Mouse (Mus musculus): ENCODE measurements around the gene Zcchc2. TPM values are rescaled to one million over a fixed set of nuclear protein-coding genes. Genes with fewer than 3 reads are reported as not detected.
A peak's percentile ranks its signal among the peaks of the same experiment; 100 is the strongest.

Gene Zcchc2
- total RNA-seq (2021) = 10 to 100 TPM; 19.5 to 23.5 TPM

GRCm38 (mm10) chr1:105990138-105990821 lies at the start of gene Zcchc2:
Gene Zcchc2 (plus strand): TSS chr1:105990406.
- DNase-seq (ENCODE audit: extremely low spot score in 1 of 2, low spot score in 2 of 2) = peak; percentile 98 to 100
- intact Hi-C loops (cut with DNase I) = loop anchor here (5.0 kb wide), 3 partner anchors 208 to 328 kb away; partner anchors contain the start of genes Pign, Relch and Tnfrsf11a

DNA sequence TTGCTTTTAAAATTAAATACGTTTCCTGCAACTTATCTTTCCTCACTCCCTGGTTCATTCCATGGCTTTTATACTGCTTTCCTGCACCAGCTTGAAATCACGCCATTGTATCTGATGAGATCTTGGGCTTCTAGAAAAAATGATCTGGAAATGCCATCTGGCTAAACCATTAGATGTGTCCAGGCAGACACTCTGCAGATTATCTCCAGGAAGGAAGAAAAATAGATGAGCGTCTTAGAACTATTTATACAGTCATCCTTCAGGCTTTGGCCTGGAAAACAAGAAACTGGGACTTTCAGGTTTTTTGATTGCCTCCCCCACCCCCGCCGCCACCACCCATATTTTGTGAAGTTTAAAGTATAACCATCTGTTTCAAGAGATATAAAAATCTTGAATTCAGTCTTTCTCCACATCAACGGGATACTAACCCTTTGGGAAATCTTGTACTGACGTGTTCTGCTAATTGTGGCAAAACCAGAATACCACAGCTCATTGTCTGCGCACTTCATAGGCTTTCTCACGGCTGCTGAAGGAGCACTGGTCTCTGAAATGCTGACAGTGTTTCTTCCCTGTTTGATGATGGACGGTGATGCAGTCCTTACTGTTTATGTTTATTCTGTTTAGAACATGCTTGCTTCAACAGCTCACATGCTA lies 45.2 kb upstream of the Zcchc2 start:
- DNase-seq (ENCODE audit: extremely low spot score in 1 of 2, low spot score in 2 of 2) = peak in 1 of 2 experiments; percentile 23
- intact Hi-C loops (cut with DNase I) = no loop called here

GRCm38 (mm10) chr1:105946581-105947540 lies 43.3 kb upstream of the Zcchc2 start:
- peak; percentile 48 to 76 for DNase-seq (ENCODE audit: extremely low spot score in 1 of 2, low spot score in 2 of 2)
- intact Hi-C loops (cut with DNase I) = no loop called here

DNA sequence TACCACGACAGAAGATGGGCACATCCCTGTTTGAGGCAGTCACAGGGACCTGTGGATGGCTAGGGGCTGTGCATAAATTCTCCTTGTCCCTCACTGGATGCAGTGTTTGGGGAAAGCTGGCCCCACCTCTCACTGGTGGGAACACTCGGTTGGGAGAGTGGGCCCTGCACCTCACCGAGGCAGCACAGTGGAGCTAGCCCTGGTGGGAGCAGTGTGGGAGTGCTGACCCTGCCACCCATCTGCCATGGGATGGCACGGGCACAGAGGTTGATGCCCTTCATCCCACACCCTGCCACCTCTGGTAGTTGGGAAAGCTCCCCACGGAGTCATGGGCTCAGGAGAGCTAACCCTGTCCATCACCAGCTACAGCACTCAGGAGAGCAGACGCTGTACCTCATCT lies 41.9 kb upstream of the Zcchc2 start:
- intact Hi-C loops (cut with DNase I) = no loop called here
- peak in 1 of 2 experiments; percentile 21 for DNase-seq (ENCODE audit: extremely low spot score in 1 of 2, low spot score in 2 of 2)

GRCm38 (mm10) chr1:105953588-105953987 lies 36.6 kb upstream of the Zcchc2 start:
- DNase-seq (ENCODE audit: extremely low spot score in 1 of 2, low spot score in 2 of 2) = no peak
- intact Hi-C loops (cut with DNase I) = no loop called here

GRCm38 (mm10) chr1:105954047-105954446 lies 36.2 kb upstream of the Zcchc2 start:
- intact Hi-C loops (cut with DNase I) = no loop called here
- DNase-seq (ENCODE audit: extremely low spot score in 1 of 2, low spot score in 2 of 2) = no peak

DNA sequence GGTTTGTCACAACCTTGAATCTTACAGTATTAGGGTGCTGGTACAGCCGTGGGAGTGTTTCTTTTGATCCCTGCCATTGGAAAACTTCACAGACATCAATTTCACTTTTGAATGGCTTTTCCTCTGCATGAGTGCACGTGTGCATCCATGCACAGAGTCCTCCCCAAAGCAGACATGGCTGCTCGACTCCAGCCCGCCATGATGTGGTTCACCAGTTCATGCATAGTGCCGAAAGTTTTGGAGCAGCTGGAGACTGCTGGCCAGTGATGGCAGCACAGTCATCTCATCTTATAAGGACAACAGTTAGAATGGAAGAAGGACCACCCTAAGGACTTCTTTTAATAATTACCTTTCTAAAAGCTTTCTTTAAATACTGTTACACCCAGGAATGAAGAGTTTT lies 34.1 kb upstream of the Zcchc2 start:
- intact Hi-C loops (cut with DNase I) = no loop called here

GRCm38 (mm10) chr1:105961472-105961871 lies 28.7 kb upstream of the Zcchc2 start:
- DNase-seq (ENCODE audit: extremely low spot score in 1 of 2, low spot score in 2 of 2) = no peak
- intact Hi-C loops (cut with DNase I) = no loop called here

More for the DNA sequence above, 34.1 kb upstream of the Zcchc2 start:
- no peak for DNase-seq (ENCODE audit: extremely low spot score in 1 of 2, low spot score in 2 of 2)

DNA sequence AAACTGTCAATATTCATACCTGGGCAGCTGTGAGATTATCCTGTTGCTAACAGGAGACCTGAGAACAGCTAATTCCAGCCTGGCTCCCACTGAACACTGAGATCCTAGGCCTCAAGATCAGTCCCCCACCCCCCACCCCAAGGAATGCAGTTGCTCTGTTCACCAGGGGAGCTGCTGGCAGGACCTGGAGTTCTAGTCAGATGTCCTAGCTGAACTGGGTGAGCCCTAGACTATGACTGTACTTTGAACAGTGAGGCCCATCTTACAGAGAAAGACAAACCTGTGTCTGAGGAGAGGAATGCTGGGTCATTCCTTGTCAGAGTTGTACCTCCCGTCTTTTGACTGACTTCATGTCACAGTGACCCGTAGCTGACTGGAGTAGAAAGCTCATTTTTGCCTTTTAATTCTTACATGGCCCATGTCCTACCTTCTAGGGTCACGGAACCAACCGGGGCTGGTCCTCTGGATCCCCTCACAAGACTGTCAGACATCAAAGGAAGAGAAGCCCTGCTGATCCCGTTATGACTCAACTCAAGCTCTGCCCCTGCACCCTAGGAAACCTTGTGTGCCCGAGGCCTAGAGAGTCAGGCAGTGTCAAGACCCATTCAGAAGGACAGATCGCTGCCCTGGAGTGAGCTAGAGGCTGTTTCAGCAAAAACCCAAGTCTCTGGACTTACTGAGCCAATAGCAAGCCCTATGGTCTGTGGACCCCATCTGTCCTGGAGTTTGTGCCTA lies 28.0 kb upstream of the Zcchc2 start:
- intact Hi-C loops (cut with DNase I) = no loop called here
- DNase-seq (ENCODE audit: extremely low spot score in 1 of 2, low spot score in 2 of 2) = no peak

DNA sequence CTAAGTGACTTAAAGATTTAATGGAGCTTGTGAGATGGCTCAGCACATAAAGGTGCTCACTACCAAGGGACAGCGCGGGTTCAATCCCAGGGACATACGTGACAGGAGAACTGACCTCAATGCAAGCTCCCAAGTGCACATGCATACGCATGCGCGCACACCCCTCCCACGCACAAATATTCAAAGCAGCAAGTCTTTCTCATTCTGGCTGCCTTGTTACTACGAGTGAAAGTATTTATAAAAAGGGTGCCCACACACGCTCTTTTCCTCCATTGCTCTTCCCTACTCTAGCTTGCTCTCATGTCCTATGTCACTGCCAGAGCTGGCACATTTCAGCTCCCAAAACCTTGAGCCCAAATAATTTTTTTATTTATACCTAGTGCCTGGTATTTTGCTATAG lies 27.4 kb upstream of the Zcchc2 start:
- peak in 1 of 2 experiments; percentile 16 for DNase-seq (ENCODE audit: extremely low spot score in 1 of 2, low spot score in 2 of 2)

GRCm38 (mm10) chr1:105964514-105964913 lies 25.7 kb upstream of the Zcchc2 start:
- intact Hi-C loops (cut with DNase I) = no loop called here
- DNase-seq (ENCODE audit: extremely low spot score in 1 of 2, low spot score in 2 of 2) = no peak

More for the DNA sequence above, 27.4 kb upstream of the Zcchc2 start:
- intact Hi-C loops (cut with DNase I) = no loop called here

- intact Hi-C loops (cut with DNase I) = no loop called here
- DNase-seq (ENCODE audit: extremely low spot score in 1 of 2, low spot score in 2 of 2) = no peak
Measured at GRCm38 (mm10) chr1:105965189-105965588, 25.0 kb upstream of the Zcchc2 start.

DNA sequence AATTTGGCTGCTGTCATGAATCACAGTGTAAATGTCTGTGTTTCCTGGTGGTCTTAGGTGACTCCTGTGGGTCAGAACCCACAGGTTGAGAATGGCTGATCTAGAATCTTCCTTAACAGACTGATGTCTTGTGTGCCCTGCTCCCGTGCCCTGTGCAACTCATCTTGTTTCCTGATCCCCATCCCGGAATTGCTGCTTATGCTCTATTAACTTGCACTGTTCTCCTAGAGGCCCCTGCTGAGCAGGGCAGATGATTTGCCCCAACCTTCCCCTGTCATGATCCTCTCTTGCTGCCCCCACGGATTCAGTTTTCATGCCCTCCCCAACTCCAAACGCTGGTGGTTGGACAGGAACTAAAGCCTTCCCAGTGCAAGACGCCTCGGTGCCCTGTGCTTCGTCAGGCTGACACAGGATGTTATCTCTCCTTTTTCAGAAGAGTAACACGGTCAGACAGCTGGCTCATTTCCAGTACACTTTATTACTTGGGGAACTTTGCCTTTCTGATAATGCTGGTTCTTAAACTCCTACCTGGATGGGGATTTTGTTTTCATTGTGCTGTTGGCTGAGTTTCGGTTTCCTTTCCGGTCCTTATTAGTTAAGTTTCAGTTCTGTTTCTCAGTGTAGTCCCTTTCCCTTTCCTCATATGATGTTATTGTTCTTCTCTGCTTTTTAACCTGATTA lies 18.6 kb upstream of the Zcchc2 start:
- intact Hi-C loops (cut with DNase I) = no loop called here
- DNase-seq (ENCODE audit: extremely low spot score in 1 of 2, low spot score in 2 of 2) = no peak

DNA sequence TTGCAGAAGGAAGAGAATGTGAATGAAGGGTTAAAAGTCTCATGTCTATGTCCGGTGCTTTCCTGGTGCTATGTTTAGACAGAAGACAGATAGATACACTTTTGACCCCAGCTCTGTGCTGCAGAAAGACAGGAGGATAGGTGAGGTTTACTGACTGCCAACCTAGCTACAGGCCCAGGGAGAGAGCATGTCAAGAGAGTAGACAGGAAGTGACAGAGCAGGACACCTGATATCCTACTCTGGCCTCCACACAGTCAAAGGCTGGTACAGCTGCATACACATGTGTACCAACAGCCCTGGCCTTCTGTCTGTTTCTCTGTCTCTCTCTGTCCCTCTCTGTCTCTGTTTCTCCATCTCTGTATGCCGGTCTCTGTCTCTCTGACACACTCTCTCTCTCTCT lies 16.2 kb upstream of the Zcchc2 start:
- intact Hi-C loops (cut with DNase I) = no loop called here
- no peak for DNase-seq (ENCODE audit: extremely low spot score in 1 of 2, low spot score in 2 of 2)

- DNase-seq (ENCODE audit: extremely low spot score in 1 of 2, low spot score in 2 of 2) = no peak
- intact Hi-C loops (cut with DNase I) = no loop called here
Measured at GRCm38 (mm10) chr1:105977446-105978094, 12.6 kb upstream of the Zcchc2 start.

- intact Hi-C loops (cut with DNase I) = no loop called here
- no peak for DNase-seq (ENCODE audit: extremely low spot score in 1 of 2, low spot score in 2 of 2)
Measured at GRCm38 (mm10) chr1:105980849-105981610, 9.2 kb upstream of the Zcchc2 start.

Measured in left cerebral cortex, postnatal 10 days (tissue).